Mouse (Mus musculus): ENCODE results near the gene Agt. TPM values are rescaled to one million over a fixed set of nuclear protein-coding genes. Genes with fewer than 3 reads are reported as not detected.

Agt gene
- total RNA-seq, 1 experiment = not detected

DNA sequence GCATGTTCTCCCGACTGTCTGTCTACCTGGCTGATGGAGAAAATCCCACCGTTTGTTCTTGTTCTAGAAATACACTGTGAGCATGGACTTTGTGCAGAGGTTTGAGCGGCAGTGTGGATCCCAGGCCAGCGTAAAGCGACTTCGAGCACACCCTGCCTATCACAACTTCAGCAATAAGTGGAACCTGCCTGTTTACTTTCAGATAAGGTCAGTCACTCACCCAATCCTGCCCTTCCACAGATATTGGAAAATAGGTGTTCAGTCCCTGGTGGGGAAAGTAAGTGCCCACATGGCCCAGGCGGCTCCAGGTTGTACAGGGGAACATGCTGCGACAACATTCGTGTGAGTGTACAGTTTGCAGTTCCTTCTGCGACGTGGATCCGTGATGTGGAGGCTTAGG, 28.6 kb downstream of the Agt start:
- Histone ChIP-seq H3K9me3 (ENCODE audit: control insufficient read depth, insufficient read depth, low read depth, low read length) (no peaks in the 10 kb centered on the region), H3K36me3 (ENCODE audit: control insufficient read depth, insufficient read depth, low read length, poor library complexity, severe bottlenecking) (peaks cover 49% of the 10 kb centered on the region), H3K27ac (ENCODE audit: insufficient read depth, low read depth, low read length, poor library complexity, severe bottlenecking) (no peak overlapping the region), H3K4me1 (ENCODE audit: control insufficient read depth in 2 of 2, insufficient read depth in 2 of 2, low read length in 2 of 2, poor library complexity in 1 of 2) (0 out of 4 replicates have a peak, but pooled peaks cover 0 to 2% of the 10 kb centered on the region in 2 experiments), H3K9ac (ENCODE audit: insufficient read depth, low read depth, low read length, poor library complexity, severe bottlenecking) (no peak overlapping the region), H3K4me3 (ENCODE audit: insufficient read depth in 1 of 2, low read depth in 1 of 2, low read length in 2 of 2, poor library complexity in 1 of 2, severe bottlenecking in 1 of 2) (no peak overlapping the region)
- no peak for TF ChIP-seq MAFK (IDR thresholded peaks at IDR 0.05; ENCODE audit: insufficient read depth, low read depth, low read length)
- TF ChIP-seq ZC3H11A (IDR thresholded peaks at IDR 0.05; ENCODE audit: borderline replicate concordance, low read depth, low read length) = no peak
- no peak for TF ChIP-seq ZNF384 (IDR thresholded peaks at IDR 0.05; ENCODE audit: low read depth, low read length)
- no peak for TF ChIP-seq CHD2 (IDR thresholded peaks at IDR 0.05; ENCODE audit: low read depth, low read length)
- TF ChIP-seq HCFC1 (IDR thresholded peaks at IDR 0.05; ENCODE audit: borderline replicate concordance, insufficient read depth, low read length) = no peak
- no peak for DNase-seq (ENCODE audit: low read depth, low spot score)
- in situ Hi-C loops (cut with MboI; ENCODE audit: low sequenced_read_pairs in 2 of 2, unreplicated experiment in 2 of 2) = no loop called here

DNA sequence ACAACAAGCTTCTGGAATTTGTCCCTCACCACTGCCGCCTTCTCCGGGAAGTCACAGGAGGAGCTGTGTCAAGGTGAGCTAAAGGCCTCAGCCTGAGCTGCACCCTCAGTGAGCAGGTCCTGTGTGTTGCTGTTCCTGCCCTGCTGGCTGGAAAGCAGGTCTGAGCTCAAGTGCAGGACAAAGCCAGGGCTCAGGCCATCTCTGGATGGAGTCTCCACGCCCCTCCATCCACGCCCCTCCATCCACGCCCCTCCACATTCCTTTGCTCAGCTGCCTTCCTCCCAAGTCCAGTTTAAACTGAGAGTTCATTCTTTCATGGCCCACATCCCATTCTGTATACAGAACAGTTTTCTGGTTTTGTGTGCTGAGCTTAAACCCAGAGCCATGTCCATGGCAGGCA, 34.1 kb downstream of the Agt start:
- H3K9me3 ChIP-seq (ENCODE audit: control insufficient read depth, insufficient read depth, low read depth, low read length) = no peaks in the 10 kb centered on the region
- TF ChIP-seq CHD2 (IDR thresholded peaks at IDR 0.05; ENCODE audit: low read depth, low read length) (no peak), MAFK (IDR thresholded peaks at IDR 0.05; ENCODE audit: insufficient read depth, low read depth, low read length) (no peak), ZC3H11A (IDR thresholded peaks at IDR 0.05; ENCODE audit: borderline replicate concordance, low read depth, low read length) (no peak), HCFC1 (IDR thresholded peaks at IDR 0.05; ENCODE audit: borderline replicate concordance, insufficient read depth, low read length) (no peak), ZNF384 (IDR thresholded peaks at IDR 0.05; ENCODE audit: low read depth, low read length) (no peak)
- H3K9ac ChIP-seq (ENCODE audit: insufficient read depth, low read depth, low read length, poor library complexity, severe bottlenecking) = no peak overlapping the region
- H3K4me3 ChIP-seq (ENCODE audit: insufficient read depth in 1 of 2, low read depth in 1 of 2, low read length in 2 of 2, poor library complexity in 1 of 2, severe bottlenecking in 1 of 2) = no peak overlapping the region
- peak; percentile 8 for DNase-seq (ENCODE audit: low read depth, low spot score)
- H3K4me1 ChIP-seq (ENCODE audit: control insufficient read depth in 2 of 2, insufficient read depth in 2 of 2, low read length in 2 of 2, poor library complexity in 1 of 2) = no peaks in the 10 kb centered on the region
- no peak overlapping the region for H3K27ac ChIP-seq (ENCODE audit: insufficient read depth, low read depth, low read length, poor library complexity, severe bottlenecking)
- H3K36me3 ChIP-seq (ENCODE audit: control insufficient read depth, insufficient read depth, low read length, poor library complexity, severe bottlenecking) = peaks cover 30% of the 10 kb centered on the region
- in situ Hi-C loops (cut with MboI; ENCODE audit: low sequenced_read_pairs in 2 of 2, unreplicated experiment in 2 of 2) = no loop called here

DNA sequence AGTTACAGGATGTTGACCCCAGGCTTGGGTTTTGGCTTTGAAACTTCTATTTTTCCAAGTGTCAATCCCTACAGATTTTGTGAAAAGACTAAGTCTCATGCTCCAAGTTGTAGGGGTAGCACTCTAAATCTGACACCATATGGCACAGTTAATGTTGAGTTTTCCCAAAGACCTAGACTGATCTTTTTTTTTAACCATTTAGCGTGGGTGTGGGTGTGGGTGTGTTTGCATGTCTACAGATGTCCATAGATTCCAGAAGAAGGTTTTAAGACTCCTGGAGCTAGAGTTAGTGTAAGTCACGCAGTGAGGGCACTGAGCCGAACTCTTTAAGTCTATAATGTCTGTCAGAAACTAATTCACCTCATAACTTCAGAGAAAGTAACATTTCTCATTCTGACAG, 36.9 kb downstream of the Agt start:
- Histone ChIP-seq H3K9me3 (ENCODE audit: control insufficient read depth, insufficient read depth, low read depth, low read length) (no peaks in the 10 kb centered on the region), H3K4me1 (ENCODE audit: control insufficient read depth in 2 of 2, insufficient read depth in 2 of 2, low read length in 2 of 2, poor library complexity in 1 of 2) (peaks cover 0 to 3% of the 10 kb centered on the region in 2 experiments; a peak in 2 of 4 replicates), H3K9ac (ENCODE audit: insufficient read depth, low read depth, low read length, poor library complexity, severe bottlenecking) (no peak overlapping the region), H3K27ac (ENCODE audit: insufficient read depth, low read depth, low read length, poor library complexity, severe bottlenecking) (no peak overlapping the region), H3K36me3 (ENCODE audit: control insufficient read depth, insufficient read depth, low read length, poor library complexity, severe bottlenecking) (peaks cover 33% of the 10 kb centered on the region; the same call in 1 of the 2 replicates), H3K4me3 (ENCODE audit: insufficient read depth in 1 of 2, low read depth in 1 of 2, low read length in 2 of 2, poor library complexity in 1 of 2, severe bottlenecking in 1 of 2) (no peak overlapping the region)
- in situ Hi-C loops (cut with MboI; ENCODE audit: low sequenced_read_pairs in 2 of 2, unreplicated experiment in 2 of 2) = no loop called here
- TF ChIP-seq HCFC1 (IDR thresholded peaks at IDR 0.05; ENCODE audit: borderline replicate concordance, insufficient read depth, low read length) = no peak
- TF ChIP-seq CHD2 (IDR thresholded peaks at IDR 0.05; ENCODE audit: low read depth, low read length) = no peak
- no peak for TF ChIP-seq ZC3H11A (IDR thresholded peaks at IDR 0.05; ENCODE audit: borderline replicate concordance, low read depth, low read length)
- no peak for TF ChIP-seq ZNF384 (IDR thresholded peaks at IDR 0.05; ENCODE audit: low read depth, low read length)
- TF ChIP-seq MAFK (IDR thresholded peaks at IDR 0.05; ENCODE audit: insufficient read depth, low read depth, low read length) = no peak
- no peak for DNase-seq (ENCODE audit: low read depth, low spot score)

DNA sequence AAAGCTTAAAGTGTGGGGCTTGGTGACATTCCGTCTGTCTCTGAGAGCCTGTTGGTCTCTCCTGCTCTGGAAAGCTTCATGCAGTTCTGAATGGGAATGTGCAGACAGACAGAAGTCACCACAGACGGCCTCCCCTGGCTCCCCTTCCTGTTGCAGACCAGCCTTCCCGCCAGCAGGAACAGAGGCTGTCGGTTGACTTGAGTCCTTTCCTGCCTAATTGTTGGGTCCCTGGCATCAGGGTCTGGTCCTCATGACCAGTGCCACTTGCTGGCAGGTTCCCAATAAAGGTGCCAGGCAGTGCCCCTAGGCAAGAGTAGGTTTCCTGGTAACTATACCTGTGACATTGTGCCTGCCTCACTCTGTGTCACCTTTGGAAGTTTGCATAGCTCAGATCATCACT, 38.5 kb downstream of the Agt start:
- in situ Hi-C loops (cut with MboI; ENCODE audit: low sequenced_read_pairs in 2 of 2, unreplicated experiment in 2 of 2) = no loop called here
- no peak for TF ChIP-seq MAFK (IDR thresholded peaks at IDR 0.05; ENCODE audit: insufficient read depth, low read depth, low read length)
- TF ChIP-seq ZC3H11A (IDR thresholded peaks at IDR 0.05; ENCODE audit: borderline replicate concordance, low read depth, low read length) = no peak
- TF ChIP-seq HCFC1 (IDR thresholded peaks at IDR 0.05; ENCODE audit: borderline replicate concordance, insufficient read depth, low read length) = no peak
- TF ChIP-seq ZNF384 (IDR thresholded peaks at IDR 0.05; ENCODE audit: low read depth, low read length) = no peak
- no peak for TF ChIP-seq CHD2 (IDR thresholded peaks at IDR 0.05; ENCODE audit: low read depth, low read length)
- no peak overlapping the region for H3K4me3 ChIP-seq (ENCODE audit: insufficient read depth in 1 of 2, low read depth in 1 of 2, low read length in 2 of 2, poor library complexity in 1 of 2, severe bottlenecking in 1 of 2)

DNA sequence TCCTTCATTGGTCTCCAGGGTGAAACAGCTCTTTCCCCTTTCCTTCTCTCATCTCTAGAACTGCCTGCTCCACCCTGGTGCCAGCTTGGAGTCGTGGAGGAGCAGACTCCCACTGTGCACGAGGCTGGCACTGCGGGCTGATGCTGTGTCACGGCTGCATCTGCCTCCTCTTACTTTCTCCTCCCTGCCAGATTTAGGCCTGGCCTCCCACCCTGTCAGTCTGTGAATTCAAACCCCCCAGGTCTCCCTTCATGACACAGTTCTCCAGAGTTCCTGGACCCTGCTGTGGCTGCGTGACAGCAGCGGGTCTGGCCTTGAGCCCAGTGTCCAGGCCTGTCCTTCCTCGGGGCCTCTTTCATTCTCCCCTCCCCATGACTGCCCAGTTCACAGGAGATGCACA, 39.0 kb downstream of the Agt start:
- no peak for DNase-seq (ENCODE audit: low read depth, low spot score)
- TF ChIP-seq ZC3H11A (IDR thresholded peaks at IDR 0.05; ENCODE audit: borderline replicate concordance, low read depth, low read length) = no peak
- TF ChIP-seq ZNF384 (IDR thresholded peaks at IDR 0.05; ENCODE audit: low read depth, low read length) = no peak
- TF ChIP-seq CHD2 (IDR thresholded peaks at IDR 0.05; ENCODE audit: low read depth, low read length) = no peak
- no peak for TF ChIP-seq MAFK (IDR thresholded peaks at IDR 0.05; ENCODE audit: insufficient read depth, low read depth, low read length)
- TF ChIP-seq HCFC1 (IDR thresholded peaks at IDR 0.05; ENCODE audit: borderline replicate concordance, insufficient read depth, low read length) = no peak
- in situ Hi-C loops (cut with MboI; ENCODE audit: low sequenced_read_pairs in 2 of 2, unreplicated experiment in 2 of 2) = no loop called here
- Histone ChIP-seq H3K9ac (ENCODE audit: insufficient read depth, low read depth, low read length, poor library complexity, severe bottlenecking) (no peak overlapping the region), H3K36me3 (ENCODE audit: control insufficient read depth, insufficient read depth, low read length, poor library complexity, severe bottlenecking) (peaks cover 35% of the 10 kb centered on the region), H3K27ac (ENCODE audit: insufficient read depth, low read depth, low read length, poor library complexity, severe bottlenecking) (no peak overlapping the region), H3K9me3 (ENCODE audit: control insufficient read depth, insufficient read depth, low read depth, low read length) (no peaks in the 10 kb centered on the region), H3K4me1 (ENCODE audit: control insufficient read depth in 2 of 2, insufficient read depth in 2 of 2, low read length in 2 of 2, poor library complexity in 1 of 2) (peaks cover 0 to 3% of the 10 kb centered on the region in 2 experiments; a peak in 2 of 4 replicates), H3K4me3 (ENCODE audit: insufficient read depth in 1 of 2, low read depth in 1 of 2, low read length in 2 of 2, poor library complexity in 1 of 2, severe bottlenecking in 1 of 2) (no peak overlapping the region)

More for the DNA sequence above, 38.5 kb downstream of the Agt start:
- Histone ChIP-seq H3K9ac (ENCODE audit: insufficient read depth, low read depth, low read length, poor library complexity, severe bottlenecking) (no peak overlapping the region), H3K9me3 (ENCODE audit: control insufficient read depth, insufficient read depth, low read depth, low read length) (no peaks in the 10 kb centered on the region), H3K36me3 (ENCODE audit: control insufficient read depth, insufficient read depth, low read length, poor library complexity, severe bottlenecking) (peaks cover 36% of the 10 kb centered on the region), H3K27ac (ENCODE audit: insufficient read depth, low read depth, low read length, poor library complexity, severe bottlenecking) (no peak overlapping the region), H3K4me1 (ENCODE audit: control insufficient read depth in 2 of 2, insufficient read depth in 2 of 2, low read length in 2 of 2, poor library complexity in 1 of 2) (peaks cover 0 to 3% of the 10 kb centered on the region in 2 experiments; a peak in 2 of 4 replicates)
- DNase-seq (ENCODE audit: low read depth, low spot score) = no peak
